Mouse (Mus musculus): ENCODE results near the gene Crip1.

DNA sequence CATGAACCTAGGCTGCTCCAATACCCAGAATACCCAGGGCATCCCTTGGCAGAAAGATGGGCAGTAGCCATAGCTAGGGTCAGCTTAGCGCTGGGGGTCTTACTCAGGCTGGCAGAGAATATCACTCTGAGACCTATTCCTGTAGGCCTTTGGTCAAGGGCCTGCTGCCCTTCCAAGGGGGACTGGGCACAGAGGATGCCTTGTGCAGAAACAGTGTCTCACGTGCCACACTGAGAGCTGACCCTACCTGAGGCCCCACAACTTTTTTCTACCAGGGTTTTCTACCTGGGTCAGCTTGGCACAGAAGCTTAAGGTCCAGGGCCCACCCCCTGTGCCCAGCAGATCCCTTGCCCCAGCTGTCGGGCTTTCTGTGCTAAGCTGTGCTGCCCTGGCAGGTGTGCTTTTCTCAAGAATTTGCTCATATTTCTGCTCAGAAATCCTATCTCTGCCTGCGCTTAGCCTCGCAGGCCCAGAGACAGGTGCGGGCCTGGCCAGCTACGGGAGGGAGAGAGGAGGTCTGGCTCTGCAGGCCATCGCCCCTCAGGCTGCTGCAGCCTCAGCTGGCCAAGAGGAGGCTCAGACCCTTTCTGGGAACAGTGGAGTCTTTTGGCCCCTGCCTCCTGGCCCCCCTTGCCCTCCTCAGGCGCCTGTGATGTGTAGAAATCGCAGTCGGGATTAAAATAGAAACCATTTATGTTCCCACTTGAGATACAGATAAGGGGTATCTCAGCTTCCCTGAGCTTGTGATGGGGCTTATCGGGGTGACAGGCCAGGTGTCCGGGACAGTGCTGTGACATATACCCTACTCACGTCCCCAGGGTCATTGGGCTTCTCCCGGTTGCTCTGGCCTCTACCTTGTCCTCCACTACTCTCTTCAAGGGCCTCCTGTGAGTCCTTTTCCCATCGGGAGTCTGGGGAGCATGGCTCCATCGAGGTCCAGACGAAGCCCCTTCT is 8.6 kb upstream of the Crip1 start:
- TF ChIP-seq CTCF (IDR thresholded peaks at IDR 0.05; ENCODE audit: low read depth, low read length) (no peak), POLR2A (IDR thresholded peaks at IDR 0.05; ENCODE audit: insufficient read depth, low read length) (no peak), EP300 (IDR thresholded peaks at IDR 0.05; ENCODE audit: insufficient read depth, low read depth, low read length) (no peak)
